Mouse (Mus musculus): ENCODE results near the gene Gatad2a.

DNA sequence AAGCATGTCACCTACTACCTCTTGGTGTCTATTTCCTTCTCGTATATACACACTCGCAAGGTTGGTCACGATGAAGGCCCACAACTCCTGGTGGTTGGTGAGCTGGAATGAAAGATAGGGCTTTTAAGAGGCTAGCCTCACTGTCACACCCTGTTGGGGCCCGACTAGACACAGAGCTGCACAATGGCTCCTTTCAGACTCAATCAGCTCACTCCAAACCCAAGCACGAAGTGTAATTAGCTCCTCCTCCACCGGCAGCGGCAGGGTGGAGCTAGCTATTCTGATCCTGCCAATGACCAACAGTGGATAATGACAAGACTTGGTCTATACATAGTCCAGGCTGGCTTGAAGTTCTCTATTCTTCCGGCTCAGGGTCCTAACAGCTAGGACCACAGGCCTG, 27.4 kb upstream of the Gatad2a start:
- TF ChIP-seq CTCF (IDR thresholded peaks at IDR 0.05) = no peak
- no peak for TF ChIP-seq POLR2A (IDR thresholded peaks at IDR 0.05; ENCODE audit: insufficient read depth, low read depth, low read length)
